Mouse (Mus musculus): Measurements from ENCODE around the gene Dop1b.
"Not testable (repeated sequence)": the region's sequence is repeated elsewhere in the genome, so short reads cannot be mapped to it uniquely, and the experiment has no call there.

The Dop1b gene

GRCm38 (mm10) chr16:93795391-93795790 is 83.7 kb downstream of the Dop1b start:
- no peak for DNase-seq (ENCODE audit: low read depth, low spot score)

DNA sequence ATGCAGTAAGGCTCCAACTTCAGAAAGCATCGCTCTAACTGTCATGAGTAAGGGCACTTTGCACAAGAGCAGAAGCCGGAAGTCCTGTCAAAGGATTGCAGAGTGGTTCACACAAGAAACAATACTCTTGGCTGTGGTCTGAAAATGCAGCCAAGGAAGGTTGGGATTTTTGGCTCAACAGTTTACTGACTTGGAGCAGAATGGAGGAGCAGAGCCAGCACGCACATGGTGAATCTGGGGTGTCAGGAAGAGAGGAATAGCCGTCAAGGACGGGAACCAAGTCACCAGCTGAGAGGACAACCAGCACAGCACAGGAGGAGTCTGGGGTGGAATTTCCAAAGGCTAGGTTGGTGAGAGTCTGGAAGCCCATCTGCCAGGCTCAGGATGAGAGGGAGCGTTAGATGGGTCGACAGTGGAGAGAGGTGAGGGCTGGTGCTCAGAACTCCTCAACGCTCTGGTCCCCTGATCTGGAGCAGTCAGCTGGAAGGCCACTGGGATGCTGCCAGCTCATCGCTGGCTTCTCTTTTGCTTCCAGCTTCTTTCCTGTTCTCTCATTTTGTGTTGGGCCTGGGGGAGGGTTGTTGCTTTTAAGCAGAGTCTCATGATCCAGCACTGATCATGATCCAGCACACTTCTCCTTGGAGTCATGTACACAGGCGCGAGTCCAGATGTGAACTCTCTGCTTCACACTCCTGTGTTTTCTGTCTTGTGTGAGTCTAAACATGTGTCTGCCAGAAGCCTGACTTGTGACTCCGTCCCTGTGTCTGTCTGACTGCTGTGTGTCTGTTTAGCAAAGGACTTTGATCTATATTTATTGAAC is 85.5 kb downstream of the Dop1b start:
- DNase-seq (ENCODE audit: low read depth, low spot score) = no peak

DNA sequence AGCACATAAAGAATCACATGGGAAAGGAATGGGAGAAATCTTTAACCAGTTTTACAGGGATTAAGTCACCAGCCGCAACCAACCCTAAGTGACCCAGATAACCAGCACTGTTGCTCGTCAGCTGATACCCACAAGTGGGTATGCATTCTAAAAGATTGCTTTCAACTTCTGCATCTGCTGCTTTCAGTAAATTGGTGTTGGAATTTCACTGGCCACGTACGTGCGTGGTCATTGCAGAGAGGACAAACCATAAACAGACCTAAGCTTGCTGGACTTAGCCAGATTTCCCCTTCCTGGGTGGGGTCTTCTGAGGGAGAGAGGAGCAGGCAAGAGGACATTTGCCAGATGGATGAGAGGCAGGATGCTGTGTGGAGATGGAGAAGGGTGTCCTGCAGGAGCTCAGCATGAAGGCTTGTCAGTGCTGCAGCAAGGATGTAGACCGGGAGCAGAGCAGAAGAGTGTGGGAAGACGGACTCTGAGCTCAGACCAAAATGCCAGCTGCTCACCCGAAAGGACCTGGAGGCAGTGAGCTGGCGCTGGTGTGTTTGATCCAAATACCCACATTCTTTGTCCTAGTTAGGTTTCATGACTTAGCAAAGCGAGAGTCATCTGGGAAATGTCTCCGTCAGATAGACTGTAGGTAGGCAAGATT is 86.3 kb downstream of the Dop1b start:
- peak; percentile 72 for DNase-seq (ENCODE audit: low read depth, low spot score)

DNA sequence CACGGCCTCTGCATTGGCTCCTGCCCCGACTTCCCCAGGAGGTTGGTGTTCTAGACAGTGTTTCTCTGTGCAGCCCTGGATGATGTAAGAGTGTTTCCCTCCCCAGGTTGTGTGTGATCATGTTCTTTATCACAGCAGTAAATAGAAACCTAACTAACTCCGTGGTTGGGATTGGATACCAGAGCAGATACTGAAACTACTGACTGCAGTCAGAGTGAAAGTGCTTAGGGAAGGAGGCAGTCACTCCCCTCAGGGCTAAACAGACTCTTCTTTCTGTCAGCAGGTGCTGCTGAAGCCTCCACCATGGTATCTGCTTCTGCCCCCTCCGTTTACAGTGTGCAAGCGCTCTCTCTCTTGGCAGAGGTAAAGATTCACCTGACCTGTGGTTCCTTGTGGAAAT is 86.9 kb downstream of the Dop1b start:
- no peak for DNase-seq (ENCODE audit: low read depth, low spot score)

DNA sequence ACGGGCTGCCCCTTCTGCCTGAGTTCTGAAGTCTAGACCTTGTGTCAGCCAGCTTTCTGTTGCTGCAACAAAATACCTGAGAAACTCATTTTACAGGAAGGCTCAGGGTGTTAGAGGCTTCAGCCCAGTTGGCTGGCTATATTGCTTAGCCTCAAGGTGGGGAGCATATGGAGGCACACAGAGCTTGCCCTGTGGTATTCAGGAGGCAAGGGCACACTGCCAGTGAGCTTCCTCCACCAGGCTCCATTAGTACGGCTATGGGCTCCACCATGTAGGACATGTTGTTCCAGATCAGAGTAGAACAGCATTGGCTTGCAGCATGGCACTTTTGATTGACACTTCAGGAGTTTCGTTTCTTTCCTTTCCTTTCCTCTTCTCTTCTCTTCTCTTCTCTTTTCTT is 87.4 kb downstream of the Dop1b start:
- no peak for DNase-seq (ENCODE audit: low read depth, low spot score)

DNA sequence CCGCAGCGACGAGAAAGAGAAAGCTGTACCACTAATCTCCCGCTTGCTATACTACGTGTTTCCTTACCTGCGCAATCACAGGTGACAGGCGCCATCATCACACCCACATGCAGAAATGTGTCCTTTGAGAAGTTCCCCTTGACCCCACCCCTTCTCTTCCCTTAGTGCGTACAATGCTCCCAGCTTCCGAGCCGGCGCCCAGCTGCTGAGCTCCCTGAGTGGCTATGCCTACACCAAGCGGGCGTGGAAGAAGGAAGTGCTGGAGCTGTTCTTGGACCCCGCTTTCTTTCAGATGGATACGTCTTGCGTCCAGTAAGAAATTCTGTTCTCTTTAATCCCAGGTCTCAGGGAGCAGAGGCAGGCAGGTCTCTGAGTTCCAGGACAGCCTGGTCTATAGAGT is 88.2 kb downstream of the Dop1b start:
- no peak for DNase-seq (ENCODE audit: low read depth, low spot score)

DNA sequence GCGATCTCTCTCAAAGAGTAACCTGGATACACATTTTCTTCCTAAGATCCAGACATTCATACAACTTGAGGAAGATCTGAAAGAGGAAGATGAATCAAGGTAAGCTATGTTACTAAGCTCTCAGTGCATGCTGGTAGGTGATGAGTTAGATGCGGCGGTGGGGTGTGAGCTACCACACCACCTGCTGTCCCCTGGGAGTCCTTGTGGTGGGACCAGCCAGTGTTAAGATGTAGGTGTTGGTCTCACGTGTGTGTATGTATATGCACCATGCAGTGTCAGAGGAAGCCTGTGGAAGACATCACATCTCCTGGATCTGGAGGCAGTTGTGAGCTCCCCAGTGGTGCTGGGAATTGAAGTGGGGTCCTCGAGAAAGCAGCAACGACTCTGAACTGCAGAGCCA is 95.5 kb downstream of the Dop1b start:
- no peak for DNase-seq (ENCODE audit: low read depth, low spot score)

DNA sequence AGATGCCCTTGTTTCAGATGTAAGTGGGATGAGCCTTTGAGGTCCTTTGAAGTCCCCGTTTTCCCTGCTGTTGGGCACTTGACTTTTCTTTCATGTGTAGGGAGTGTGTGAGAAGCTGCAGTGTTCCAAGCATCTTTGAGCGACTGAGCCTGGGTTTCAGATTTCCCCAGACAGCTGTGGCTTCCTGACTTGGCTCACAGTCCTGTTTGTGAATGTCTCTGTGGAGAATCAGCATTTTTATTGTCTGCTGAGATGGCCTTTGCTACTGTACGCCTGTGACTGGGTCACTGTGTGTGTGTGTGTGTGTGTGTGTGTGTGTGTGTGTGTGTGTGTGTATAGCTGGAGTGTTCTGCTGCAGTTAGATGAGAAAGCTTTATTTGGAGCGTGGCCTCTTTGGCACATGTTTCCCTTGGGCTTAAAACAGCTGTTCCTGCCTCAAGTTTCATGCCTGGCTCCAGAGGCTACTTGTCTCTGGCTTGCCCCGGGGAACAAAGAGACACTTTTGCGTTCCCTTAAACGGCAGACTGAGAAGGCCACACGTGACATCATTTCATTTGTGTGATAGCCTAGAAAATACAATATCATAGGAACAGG is 96.4 kb downstream of the Dop1b start:
- DNase-seq (ENCODE audit: low read depth, low spot score) = no peak

DNA sequence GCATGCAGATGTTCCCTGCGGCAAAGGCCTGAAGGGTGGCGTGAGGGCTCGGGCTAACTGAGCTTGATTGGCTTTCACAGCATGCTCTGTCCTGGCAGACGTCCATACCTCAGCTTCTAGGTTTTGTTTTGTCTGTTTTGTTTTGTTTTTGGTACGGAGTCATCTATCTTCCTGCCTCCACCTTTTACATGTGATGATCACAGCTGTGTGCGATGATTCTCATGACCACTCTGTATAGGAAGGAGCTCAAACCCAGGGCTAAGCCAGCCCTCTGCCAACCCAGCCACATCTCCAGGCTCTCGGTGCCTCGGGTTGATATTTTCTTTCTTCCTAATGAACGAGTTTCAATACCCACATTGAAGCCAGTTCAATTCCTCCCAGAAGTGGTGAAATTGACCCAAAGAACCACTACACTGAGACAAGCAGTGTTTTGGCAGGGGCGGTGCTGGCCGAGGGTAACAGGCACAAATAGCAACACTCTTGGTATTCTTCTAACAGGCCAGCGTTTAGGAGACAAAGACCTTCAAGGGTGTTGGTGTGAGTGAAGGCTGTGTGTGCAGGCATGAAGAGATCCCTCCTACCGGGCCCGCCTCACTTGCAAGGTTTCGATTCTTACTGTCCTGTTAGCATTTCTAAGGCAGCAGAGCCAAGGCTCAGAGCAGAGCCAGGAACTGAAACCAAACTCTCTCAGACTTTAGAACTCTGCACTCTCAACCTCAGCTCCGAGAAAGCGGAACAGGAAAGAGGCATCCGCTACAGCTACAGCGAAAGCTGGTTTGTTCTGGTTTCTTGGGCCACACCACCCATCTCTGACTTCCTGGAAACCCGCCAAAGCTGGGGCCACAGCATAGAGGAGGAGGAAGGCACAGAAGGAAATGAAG is 104.4 kb downstream of the Dop1b start:
- peak; percentile 55 for DNase-seq (ENCODE audit: low read depth, low spot score)

DNA sequence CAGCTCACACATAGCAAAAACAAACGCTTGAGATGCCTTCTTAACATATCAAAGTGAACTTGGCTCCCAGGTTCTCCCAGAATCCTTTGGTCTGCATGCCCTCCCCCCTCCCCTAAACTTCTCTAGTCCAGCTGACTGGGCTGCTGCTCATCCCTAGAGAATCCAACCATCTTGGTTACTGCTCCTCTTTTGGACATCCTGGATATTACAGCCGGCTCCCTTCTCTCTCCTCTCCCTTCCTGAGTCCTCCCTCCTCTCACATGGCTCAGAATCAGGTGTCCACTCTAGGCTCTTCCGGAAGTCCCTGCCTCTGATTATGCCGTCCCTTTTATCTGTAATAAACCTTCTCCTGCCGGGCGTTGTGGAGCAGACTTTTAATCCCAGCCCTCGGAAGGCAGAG is 105.2 kb downstream of the Dop1b start:
- DNase-seq (ENCODE audit: low read depth, low spot score) = no peak

DNA sequence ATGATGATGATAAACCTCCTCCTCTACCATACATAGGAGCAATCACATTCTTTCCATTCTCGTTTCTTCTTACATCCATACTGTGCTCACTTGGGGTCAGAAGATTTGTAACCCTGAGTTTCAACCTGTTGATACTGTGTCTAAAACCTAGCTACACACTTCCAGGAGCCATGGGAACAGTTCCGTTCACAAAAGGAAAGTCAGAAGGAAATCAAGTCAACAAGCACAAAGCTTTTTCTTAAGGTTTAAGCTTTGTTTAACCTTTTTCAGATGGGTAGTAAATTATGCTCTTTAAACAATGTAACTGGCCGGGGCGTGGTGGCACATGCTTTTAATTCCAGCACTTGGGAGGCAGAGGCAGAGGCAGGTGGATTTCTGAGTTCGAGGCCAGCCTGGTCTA is 105.7 kb downstream of the Dop1b start:
- no peak for DNase-seq (ENCODE audit: low read depth, low spot score)

GRCm38 (mm10) chr16:93818691-93819324 is 107.1 kb downstream of the Dop1b start:
- DNase-seq (ENCODE audit: low read depth, low spot score) = no peak

- no peak for DNase-seq (ENCODE audit: low read depth, low spot score)
These were observed 107.6 kb downstream of the Dop1b start for GRCm38 (mm10) chr16:93819325-93819696.

DNA sequence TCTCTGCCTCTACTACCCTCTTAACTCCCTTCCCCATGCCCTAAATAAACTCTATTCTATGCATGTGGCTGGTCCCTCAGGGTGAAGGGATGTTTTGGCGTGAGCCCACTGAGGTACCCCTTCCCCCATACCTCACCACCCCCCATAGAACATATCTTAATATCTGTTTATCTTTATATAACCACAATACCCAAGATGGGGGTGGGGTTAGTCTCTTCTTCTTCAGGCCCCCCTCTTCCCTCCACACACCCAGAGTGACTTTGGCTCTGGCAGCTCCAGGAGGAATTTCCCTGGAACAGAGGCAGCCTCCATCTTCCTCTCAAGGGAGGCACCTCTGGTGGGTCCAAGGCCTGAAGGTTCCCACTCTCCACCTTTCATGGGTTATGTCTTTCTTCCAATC is 108.3 kb downstream of the Dop1b start:
- no peak for DNase-seq (ENCODE audit: low read depth, low spot score)

DNA sequence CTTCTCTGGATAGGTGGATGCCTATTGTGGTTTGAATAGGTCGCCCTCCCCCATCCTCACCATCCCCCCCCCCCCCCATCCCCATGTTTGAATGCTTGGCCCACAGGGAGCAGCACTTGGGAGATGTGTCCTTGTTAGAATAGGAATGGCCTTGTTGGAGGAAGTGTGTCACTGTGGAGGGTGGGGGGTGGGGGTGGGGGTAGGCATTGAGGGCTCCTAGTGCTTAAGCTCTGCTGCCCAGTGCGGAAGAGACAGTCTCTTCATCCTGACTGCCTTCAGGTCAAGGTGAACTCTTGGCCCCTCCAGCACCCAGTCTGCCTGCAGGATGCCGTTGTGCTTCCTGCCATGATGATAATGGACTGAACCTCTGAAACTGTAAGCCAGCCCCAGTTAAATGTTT is 110.0 kb downstream of the Dop1b start:
- DNase-seq (ENCODE audit: low read depth, low spot score) = no peak

DNA sequence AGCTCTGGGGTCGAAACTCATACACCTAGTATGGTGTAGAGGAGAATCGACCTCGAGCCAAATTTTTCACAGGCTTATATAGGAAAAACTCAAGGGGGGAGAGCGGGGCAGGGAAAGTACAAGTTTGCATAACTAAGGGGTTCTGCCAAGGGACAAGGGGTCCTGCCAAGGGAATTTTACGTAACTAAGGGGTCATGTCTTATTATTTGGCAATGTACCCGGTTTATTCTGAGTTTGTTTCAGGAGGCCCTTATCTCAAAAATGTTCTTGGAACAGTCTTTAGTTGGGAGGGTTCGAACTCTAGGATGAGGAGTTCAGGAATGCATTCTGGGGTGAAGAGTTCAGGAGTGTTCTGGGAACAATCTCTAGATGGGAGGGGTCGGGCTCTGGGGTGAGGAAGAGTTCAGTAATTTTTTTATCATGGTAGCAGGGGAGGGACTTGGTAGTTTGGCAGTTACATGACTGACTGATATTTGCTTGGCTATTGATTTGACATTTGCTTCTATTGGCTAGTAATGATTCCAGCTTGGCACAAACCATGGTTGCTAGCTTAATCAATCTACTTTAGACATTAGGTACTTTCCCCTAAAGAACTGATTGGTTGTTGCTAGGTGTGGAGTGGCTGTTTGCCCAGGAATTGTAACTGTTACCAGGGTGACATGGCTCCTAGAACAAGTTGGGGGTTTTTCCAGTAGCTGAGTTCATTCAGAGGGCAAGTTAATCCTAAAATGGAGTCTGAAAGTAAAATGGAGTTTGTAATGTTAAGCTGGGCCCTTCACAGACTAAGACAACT is 110.9 kb downstream of the Dop1b start:
- DNase-seq (ENCODE audit: low read depth, low spot score) = not testable (repeated sequence)

- DNase-seq (ENCODE audit: low read depth, low spot score) = no peak
These were observed 113.1 kb downstream of the Dop1b start for GRCm38 (mm10) chr16:93824799-93825198.

DNA sequence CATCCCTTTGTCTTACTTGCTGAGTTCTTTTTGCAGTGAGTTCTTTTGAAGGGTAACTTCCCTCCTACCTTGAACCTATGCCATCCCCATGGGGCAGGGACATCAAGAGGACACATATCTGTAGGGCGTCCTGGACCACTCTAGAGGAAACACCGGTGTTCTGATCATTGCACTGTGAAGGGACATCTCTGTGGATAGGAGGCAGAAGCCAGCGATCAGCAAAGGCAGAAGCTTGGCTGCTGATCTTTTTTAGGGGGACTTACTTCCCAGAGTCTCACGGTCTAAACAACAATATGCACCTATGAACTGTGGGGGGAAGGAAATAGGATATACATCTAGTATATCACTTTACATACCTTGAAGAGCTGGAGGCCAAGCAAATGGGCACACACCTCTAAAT is 113.8 kb downstream of the Dop1b start:
- no peak for DNase-seq (ENCODE audit: low read depth, low spot score)

DNA sequence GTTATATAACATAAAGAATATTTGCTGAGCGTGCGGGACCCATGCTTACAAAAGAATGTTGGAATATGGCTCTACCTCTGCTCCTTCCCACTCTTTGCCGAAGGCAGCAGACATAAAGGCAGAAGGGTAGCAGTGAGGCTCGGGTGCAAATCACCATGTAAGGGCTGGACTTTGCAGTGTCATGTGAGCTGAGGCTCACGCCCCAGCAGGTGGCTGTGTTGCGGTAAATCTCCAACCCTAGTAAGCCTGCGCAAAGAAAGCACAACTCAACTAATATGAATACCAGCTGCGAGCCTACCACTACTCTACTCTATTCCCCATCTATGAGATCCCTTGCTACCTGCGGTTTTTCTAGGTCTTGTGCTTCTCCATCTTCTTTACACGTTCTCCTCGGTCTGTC is 114.3 kb downstream of the Dop1b start:
- DNase-seq (ENCODE audit: low read depth, low spot score) = no peak

GRCm38 (mm10) chr16:93826478-93826877 is 114.8 kb downstream of the Dop1b start:
- not testable (repeated sequence) for DNase-seq (ENCODE audit: low read depth, low spot score)

- DNase-seq (ENCODE audit: low read depth, low spot score) = no peak
These were observed 115.2 kb downstream of the Dop1b start for GRCm38 (mm10) chr16:93826909-93827308.
